Mouse (Mus musculus) stomach, postnatal 0 days (tissue): ENCODE data around the gene Drd1.

Experiments
- CTCF ChIP-seq: IDR thresholded peaks from 2 replicates; pipeline ENCODE4 v1.5.1; 2016; ENCODE audit warnings: antibody characterized with exemption, low read depth, mild to moderate bottlenecking, moderate library complexity
- EP300 ChIP-seq: optimal IDR thresholded peaks from 2 replicates; pipeline ENCODE3; 2016; ENCODE audit warnings: antibody characterized with exemption

- TF ChIP-seq CTCF = no peak
- TF ChIP-seq EP300 = no peak
These were observed 20.5 kb upstream of the Drd1 start for GRCm38 (mm10) chr13:54076051-54076450.
